Mouse (Mus musculus) forebrain, postnatal 0 days (tissue): ENCODE measurements around the gene Dapk3. TPM values are rescaled to one million over a fixed set of nuclear protein-coding genes. Genes with fewer than 3 reads are reported as not detected.
"Not testable (repeated sequence)": the region's sequence is repeated elsewhere in the genome, so short reads cannot be mapped to it uniquely, and the experiment has no call there.

Experiments
- ATAC-seq: fragments of 200-750 bp; cut with Nextera tagmentation; 2 replicates; pipeline ENCODE4 v1.8.0; 2017; ENCODE audit warnings: mild to moderate bottlenecking, moderate library complexity
- DNase-seq: peaks from one replicate; pipeline ENCODE4 v3.0.0-alpha.2; 2015
- H3K27ac ChIP-seq: fragments of 300-500 bp; sonication (generic); 2 replicates; pipeline ENCODE4 v1.5.1; 2014; ENCODE audit warnings: low read depth, mild to moderate bottlenecking, antibody characterized with exemption, low read length, moderate library complexity, mixed read lengths
- H3K27me3 ChIP-seq: fragments of 300-500 bp; sonication (generic); 2 replicates; pipeline ENCODE4 v1.6.1; 2014; ENCODE audit warnings: mild to moderate bottlenecking, low read length, mixed read lengths; ENCODE audit not compliant: insufficient read depth
- H3K36me3 ChIP-seq: fragments of 300-500 bp; sonication (generic); 2 replicates; pipeline ENCODE4 v1.6.1; 2014; ENCODE audit warnings: mild to moderate bottlenecking, moderate library complexity; ENCODE audit not compliant: insufficient read depth
- H3K4me1 ChIP-seq: fragments of 300-500 bp; sonication (generic); 2 replicates; pipeline ENCODE4 v1.6.1; 2014; ENCODE audit warnings: antibody characterized with exemption; ENCODE audit not compliant: insufficient read depth
- H3K4me2 ChIP-seq: fragments of 300-500 bp; sonication (generic); 2 replicates; pipeline ENCODE4 v1.6.1; 2014; ENCODE audit warnings: low read depth, mild to moderate bottlenecking, moderate library complexity
- H3K4me3 ChIP-seq: fragments of 300-500 bp; sonication (generic); 2 replicates; pipeline ENCODE4 v1.5.1; 2014; ENCODE audit warnings: low read depth, low read length, mixed read lengths
- H3K9ac ChIP-seq: fragments of 300-500 bp; sonication (generic); 2 replicates; pipeline ENCODE4 v1.6.1; 2014; ENCODE audit warnings: mild to moderate bottlenecking
- H3K9me3 ChIP-seq: fragments of 300-500 bp; sonication (generic); 2 replicates; pipeline ENCODE4 v1.6.1; 2016; ENCODE audit warnings: low read length
- CTCF ChIP-seq: sonication (generic); IDR thresholded peaks from 2 replicates; pipeline ENCODE4 v1.5.1; 2016; ENCODE audit warnings: antibody characterized with exemption, control low read depth, low read depth
- WGBS: fragments of 180-500 bp; shearing (Covaris S2); extraction: QIAGEN DNeasy Blood & Tissue Kit; methylation state at CpG from one replicate; pipeline ENCODE4 v1.1.7; 2014; 5-methylcytosine and 5-hydroxymethylcytosine counted together
- polyA plus RNA-seq: library from polyadenylated mRNA; unstranded; fragments of >200 nt; fragmentation: Nextera tagmentation; extraction: Ambion mirVana; gene quantifications from 2 replicates; pipeline ENCODE4 v1.2.1, GENCODE M21; 2015
- total RNA-seq: library from RNA; depleted of rRNA; stranded (reverse); fragments of >200 nt; gene quantifications from 2 replicates; pipeline ENCODE4 v1.2.3, GENCODE M21; 2014

The Dapk3 gene
- total and polyA plus RNA-seq, 2 experiments from 2014 or later: 58.1 to 64.6 TPM

DNA sequence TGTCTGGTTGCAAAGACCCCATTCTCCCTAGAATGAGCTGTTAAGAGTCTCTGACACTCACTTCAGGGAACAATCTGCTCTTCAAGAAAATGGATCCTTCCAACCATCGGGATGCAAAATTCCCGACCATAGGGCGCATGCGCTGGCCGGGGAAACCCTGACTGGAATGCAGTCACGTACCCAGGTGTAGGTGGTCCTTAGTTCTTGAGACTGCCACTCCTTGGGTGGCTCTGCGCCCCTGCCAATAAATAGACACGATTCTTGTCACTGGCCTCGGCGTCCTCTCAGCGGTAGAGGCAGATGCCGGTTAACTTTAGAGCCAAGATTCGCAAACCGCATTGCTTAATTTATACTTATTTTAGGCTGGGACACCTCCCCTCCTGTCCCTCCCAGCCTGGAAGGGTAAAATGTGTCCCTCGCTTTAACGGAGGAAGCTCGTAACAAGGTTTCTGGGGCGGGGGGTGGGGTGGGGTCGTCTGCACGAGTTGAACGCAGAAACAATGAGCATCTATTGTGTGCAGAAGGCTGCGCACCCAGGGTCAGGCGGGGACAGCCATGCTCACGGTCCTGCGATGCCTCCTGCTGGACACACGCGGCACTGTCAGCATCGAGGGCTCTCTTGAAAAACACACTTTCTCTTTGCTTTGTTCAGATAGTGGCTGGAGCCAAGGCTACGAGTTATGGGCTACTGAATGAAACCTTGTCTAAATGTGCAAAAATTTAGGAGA, 8.0 kb upstream of the Dapk3 start:
- Histone ChIP-seq H3K4me3 (peak overlapping the region; percentile 35), H3K27me3 (no peaks in the 10 kb centered on the region), H3K9ac (peak overlapping the region; percentile 56), H3K27ac (peak overlapping the region; percentile 95), H3K4me1 (peaks cover 18% of the 10 kb centered on the region), H3K4me2 (peak overlapping the region; percentile 58), H3K9me3 (no peaks in the 10 kb centered on the region), H3K36me3 (peaks cover 22% of the 10 kb centered on the region)
- TF ChIP-seq CTCF: peak; percentile 90
- DNase-seq (peak; percentile 93), ATAC-seq (peak; percentile 84)
- whole genome bisulfite sequencing: 2% methylated on average over 29 of the region's 29 CpGs

DNA sequence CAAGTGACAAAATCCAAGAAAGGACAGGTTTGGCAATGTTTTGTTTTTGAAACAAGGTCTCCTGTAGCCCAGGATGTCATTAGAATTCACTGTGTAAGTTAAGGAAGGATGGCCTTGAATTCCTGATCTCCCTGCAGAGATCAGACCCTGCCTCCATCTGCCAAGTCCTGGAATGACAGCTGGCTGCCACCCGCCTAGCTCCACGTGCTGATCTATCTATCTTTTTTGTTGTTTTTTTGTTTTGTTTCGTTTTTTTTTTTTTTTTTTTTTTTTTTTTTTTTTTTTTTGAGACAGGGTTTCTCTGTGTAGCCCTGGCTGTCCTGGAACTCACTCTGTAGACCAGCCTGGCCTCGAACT, 7.5 kb upstream of the Dapk3 start:
- DNase-seq, H3K9me3 ChIP-seq, H3K27me3 ChIP-seq: not testable (repeated sequence)
- Histone ChIP-seq H3K4me3 (peak overlapping the region; percentile 35; the same call in 1 of the 2 replicates), H3K4me2 (peak overlapping the region; percentile 58), H3K9ac (peak overlapping the region; percentile 56), H3K4me1 (peaks cover 18% of the 10 kb centered on the region), H3K27ac (peak overlapping the region; percentile 95), H3K36me3 (peaks cover 27% of the 10 kb centered on the region)
- 7% methylated on average over 4 of the region's 4 CpGs for WGBS
- ATAC-seq: peak; percentile 23; the same call in 1 of the 2 replicates

DNA sequence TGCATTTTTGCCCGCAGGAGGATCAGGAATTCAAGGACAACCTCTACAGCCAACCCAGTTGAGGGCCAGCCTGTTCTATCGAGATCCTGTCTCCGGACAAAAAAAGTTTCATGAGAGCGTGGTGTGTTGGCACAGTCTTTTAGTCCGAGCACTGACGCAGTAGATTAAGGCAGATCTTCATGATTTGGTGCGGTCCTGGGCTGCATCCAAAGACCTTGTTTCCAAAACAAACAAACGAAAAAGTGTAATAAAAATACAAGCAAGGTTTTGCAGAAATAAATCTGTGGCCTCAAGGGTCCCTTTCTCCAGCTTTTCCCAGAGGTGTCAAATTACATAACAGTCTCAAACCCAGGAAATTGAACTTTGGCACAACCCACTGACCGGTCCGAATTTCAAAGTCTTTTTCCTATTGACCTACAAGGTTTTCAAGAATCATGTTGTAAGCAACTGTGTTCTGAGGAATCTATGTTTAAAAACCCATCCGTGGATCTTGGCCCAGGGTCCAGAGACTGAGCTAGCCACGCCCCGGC, 6.8 kb upstream of the Dapk3 start:
- Histone ChIP-seq H3K9me3 (no peaks in the 10 kb centered on the region), H3K27me3 (no peaks in the 10 kb centered on the region), H3K36me3 (peaks cover 34% of the 10 kb centered on the region), H3K4me2 (peak overlapping the region; percentile 62), H3K27ac (peak overlapping the region; percentile 95), H3K9ac (peak overlapping the region; percentile 85), H3K4me3 (peak overlapping the region; percentile 64), H3K4me1 (peaks cover 18% of the 10 kb centered on the region)
- DNase-seq: no peak
- TF ChIP-seq CTCF: no peak
- no peak for ATAC-seq
- WGBS: 4% methylated on average over 13 of the region's 13 CpGs

DNA sequence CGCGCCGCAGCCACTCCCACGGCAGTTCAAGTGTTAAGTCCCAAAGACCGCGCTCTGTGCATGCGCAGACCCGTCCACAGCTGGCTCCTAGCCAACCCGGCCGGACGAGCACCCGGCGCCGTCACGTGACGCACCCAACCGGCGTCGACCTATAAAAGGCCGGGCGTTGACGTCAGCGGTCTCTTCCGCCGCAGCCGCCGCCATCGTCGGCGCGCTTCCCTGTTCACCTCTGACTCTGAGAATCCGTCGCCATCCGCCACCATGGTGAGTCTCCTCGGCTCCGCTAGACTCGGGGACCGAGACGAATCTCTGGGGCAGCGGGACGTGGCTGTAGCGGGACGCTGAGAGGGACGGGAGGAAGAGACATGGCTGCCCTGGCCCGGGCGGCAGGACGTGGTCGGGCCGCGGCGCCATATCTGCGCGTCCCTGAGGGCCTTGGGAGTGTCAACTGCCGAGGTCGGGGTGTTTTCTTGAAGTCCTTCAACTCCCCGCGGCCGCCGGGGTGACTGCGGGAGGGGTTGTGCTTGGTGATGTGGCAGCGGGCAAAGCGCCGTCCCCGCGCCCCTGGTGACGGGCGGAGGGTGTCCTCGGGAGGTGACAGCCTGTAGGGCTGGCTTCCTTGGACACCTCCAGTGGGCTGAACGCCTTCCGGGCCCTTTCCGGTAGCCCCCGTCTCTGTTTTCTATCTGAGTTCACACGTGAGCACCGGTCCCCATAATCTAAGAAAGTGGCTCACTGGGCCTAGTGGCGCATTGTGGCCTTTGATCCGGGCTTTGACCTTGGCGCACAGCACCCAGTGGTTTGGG, 6.1 kb upstream of the Dapk3 start, which contains the start of gene Eef2:
Eef2 (plus strand) TSS at position 166 of the 806 bp plus-strand sequence.
- Histone ChIP-seq H3K4me1 (peaks cover 18% of the 10 kb centered on the region), H3K27ac (peak within 1 kb of the TSS; percentile 95), H3K9ac (peak within 1 kb of the TSS; percentile 85), H3K36me3 (peaks cover 41% of the 10 kb centered on the region), H3K27me3 (no peaks in the 10 kb centered on the region), H3K4me2 (peak within 1 kb of the TSS; percentile 62), H3K4me3 (peak within 1 kb of the TSS; percentile 64), H3K9me3 (no peaks in the 10 kb centered on the region)
- DNase-seq: peak; percentile 99
- ATAC-seq: peak; percentile 66
- WGBS: 3% methylated on average over 75 of the region's 77 CpGs
- no peak; the same call in 1 of the 2 replicates for TF ChIP-seq CTCF

DNA sequence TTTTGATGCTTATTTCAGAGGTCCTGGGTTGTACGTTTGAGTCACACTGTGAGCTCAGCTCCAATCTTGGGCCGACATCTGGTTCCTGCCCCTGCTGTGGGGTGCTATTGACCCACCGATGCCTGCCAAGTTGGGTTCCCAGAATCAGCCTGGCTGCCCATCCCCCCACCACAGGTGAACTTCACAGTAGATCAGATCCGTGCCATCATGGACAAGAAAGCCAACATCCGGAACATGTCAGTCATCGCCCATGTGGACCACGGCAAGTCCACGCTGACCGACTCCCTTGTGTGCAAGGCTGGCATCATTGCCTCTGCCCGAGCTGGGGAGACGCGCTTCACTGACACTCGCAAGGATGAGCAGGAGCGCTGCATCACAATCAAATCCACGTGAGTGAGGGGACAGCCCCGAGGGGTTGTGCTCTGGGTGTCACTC, 5.3 kb upstream of the Dapk3 start:
- Histone ChIP-seq H3K36me3 (peaks cover 49% of the 10 kb centered on the region), H3K4me3 (peak overlapping the region; percentile 64), H3K27me3 (no peaks in the 10 kb centered on the region), H3K9ac (peak overlapping the region; percentile 85), H3K27ac (peak overlapping the region; percentile 95; the same call in 1 of the 2 replicates), H3K9me3 (no peaks in the 10 kb centered on the region), H3K4me2 (peak overlapping the region; percentile 62), H3K4me1 (peaks cover 18% of the 10 kb centered on the region)
- no peak for ATAC-seq
- 10% methylated on average over 16 of the region's 16 CpGs for WGBS
- DNase-seq: no peak
- TF ChIP-seq CTCF: no peak

DNA sequence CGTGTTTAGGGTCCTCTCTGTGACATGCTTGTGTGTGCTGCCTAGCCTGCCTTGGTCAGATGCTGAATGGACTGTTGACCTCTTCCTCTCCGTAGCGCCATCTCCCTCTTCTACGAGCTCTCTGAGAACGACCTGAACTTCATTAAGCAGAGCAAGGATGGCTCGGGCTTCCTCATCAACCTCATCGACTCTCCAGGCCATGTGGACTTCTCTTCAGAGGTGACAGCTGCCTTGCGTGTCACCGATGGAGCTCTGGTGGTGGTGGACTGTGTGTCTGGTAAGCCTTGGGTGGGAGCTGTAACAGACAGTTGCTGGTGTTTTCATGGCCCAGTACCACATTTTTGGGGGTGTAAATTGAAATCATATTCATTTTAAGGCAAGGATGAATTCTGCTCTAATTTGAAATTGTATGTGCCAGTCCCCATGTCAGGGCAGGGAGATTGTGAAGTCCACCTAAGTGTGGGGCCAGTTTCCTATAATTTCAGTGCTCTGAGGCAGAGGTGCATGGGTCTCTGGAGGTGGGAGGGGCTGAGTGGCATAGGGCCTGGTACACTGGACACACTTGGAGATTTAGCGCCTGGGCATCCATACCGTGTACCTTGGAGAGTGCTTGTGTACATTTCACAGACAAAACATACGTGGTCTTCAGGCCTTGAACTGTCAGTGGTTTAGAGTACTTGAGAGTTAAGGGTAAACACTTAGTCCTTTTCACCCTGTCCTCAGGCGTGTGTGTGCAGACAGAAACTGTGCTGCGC, 4.7 kb upstream of the Dapk3 start:
- 69% methylated on average over 14 of the region's 14 CpGs for WGBS
- no peak for DNase-seq
- no peak for ATAC-seq
- Histone ChIP-seq H3K4me1 (peaks cover 18% of the 10 kb centered on the region), H3K36me3 (peaks cover 50% of the 10 kb centered on the region), H3K27ac (no peak overlapping the region), H3K4me3 (peak overlapping the region; percentile 64), H3K9ac (peak overlapping the region; percentile 85), H3K9me3 (no peaks in the 10 kb centered on the region), H3K27me3 (no peaks in the 10 kb centered on the region), H3K4me2 (peak overlapping the region; percentile 62)
- TF ChIP-seq CTCF: no peak
